Mouse (Mus musculus): ENCODE data around the gene Atp6v1e2.

Atp6v1e2 gene

GRCm38 (mm10) chr17:86915540-86915939 lies 32.2 kb downstream of the Atp6v1e2 start:
- no peak for DNase-seq (ENCODE audit: low read depth)

- no peak for DNase-seq (ENCODE audit: low read depth)
These were observed 34.6 kb downstream of the Atp6v1e2 start for GRCm38 (mm10) chr17:86913003-86913607.

GRCm38 (mm10) chr17:86911261-86911660 lies 36.4 kb downstream of the Atp6v1e2 start:
- no peak for DNase-seq (ENCODE audit: low read depth)

GRCm38 (mm10) chr17:86909733-86910495 lies 37.8 kb downstream of the Atp6v1e2 start:
- DNase-seq (ENCODE audit: low read depth) = no peak

DNA sequence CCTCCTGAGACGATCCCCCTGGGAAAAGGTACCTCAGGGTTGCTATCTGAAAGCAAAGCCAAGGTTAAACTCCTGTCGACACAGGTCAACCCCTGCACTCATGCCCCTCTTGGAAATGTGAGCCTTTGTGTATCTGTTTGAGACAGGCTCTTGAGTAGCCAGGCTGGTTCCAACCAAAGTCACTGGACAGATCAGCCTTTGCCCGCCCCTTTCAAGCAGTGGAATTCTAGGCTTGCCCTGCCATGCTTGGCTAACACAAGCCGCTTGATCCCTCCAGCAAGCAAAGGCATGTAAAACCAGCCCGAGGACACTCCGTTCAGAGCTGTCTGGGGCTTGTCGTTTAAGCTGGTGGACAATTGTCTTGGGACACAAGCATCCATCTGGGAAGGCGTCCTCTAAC lies 39.4 kb downstream of the Atp6v1e2 start:
- no peak for DNase-seq (ENCODE audit: low read depth)

GRCm38 (mm10) chr17:86907092-86907491 lies 40.6 kb downstream of the Atp6v1e2 start:
- no peak for DNase-seq (ENCODE audit: low read depth)

DNA sequence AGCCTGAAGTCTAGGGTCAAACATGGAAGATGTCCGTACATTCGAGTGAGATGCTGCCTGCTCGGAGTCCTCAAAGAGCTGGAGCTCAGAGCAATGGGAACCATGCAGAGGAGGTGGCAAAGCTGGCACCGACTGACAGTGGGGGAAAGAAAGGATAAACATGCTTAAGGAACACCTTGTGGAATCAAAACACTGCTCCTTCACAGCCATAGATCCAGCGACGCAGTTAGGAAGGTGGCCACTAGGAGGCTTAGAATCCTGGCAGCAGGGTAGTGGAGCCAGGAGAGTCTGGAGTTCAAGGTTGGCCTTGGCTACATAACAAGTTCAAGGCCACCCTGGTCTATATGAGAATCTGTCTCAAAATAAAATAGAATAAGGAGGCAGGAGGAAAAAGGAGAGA lies 41.1 kb downstream of the Atp6v1e2 start:
- DNase-seq (ENCODE audit: low read depth) = no peak

DNA sequence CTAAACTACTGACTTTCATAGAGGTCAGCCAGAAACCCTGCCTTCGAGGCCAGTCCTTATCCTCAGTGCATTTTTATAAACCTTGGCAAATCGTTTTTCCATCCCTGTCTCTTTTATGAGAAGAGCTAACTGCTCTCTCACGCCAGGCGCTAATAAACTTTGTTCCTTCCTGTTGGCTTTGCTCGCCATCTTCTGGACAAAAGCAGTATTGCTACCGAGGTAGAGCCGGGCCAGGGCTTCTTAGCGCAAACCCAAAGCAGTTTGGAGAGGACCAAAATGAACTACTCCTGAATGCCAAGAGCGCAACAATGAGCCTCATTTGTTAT lies 41.6 kb downstream of the Atp6v1e2 start:
- peak; percentile 66 for DNase-seq (ENCODE audit: low read depth)

GRCm38 (mm10) chr17:86905297-86906135 lies 42.2 kb downstream of the Atp6v1e2 start:
- DNase-seq (ENCODE audit: low read depth) = no peak

DNA sequence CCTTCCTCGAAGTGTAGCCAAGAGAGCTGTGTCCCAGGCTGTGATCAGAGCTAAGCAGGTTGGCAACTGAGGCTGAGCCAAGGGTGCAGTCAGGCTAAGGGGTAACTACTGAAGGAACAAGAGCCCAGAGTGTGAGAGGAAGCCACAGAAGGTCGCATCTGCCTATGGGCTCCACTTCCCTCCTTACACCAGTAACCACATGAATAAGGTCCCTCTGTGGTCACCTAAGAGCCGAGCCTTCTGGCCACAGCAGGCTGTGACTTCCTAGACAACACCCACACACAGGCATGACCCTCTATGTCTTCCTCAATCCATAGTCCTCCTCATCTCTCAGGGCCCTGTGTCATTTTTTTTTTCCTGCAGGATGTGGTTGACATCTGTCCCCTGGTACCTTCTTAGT lies 43.5 kb downstream of the Atp6v1e2 start:
- peak; percentile 30 for DNase-seq (ENCODE audit: low read depth)

- DNase-seq (ENCODE audit: low read depth) = peak; percentile 45
These were observed 44.1 kb downstream of the Atp6v1e2 start for GRCm38 (mm10) chr17:86903596-86903995.

DNA sequence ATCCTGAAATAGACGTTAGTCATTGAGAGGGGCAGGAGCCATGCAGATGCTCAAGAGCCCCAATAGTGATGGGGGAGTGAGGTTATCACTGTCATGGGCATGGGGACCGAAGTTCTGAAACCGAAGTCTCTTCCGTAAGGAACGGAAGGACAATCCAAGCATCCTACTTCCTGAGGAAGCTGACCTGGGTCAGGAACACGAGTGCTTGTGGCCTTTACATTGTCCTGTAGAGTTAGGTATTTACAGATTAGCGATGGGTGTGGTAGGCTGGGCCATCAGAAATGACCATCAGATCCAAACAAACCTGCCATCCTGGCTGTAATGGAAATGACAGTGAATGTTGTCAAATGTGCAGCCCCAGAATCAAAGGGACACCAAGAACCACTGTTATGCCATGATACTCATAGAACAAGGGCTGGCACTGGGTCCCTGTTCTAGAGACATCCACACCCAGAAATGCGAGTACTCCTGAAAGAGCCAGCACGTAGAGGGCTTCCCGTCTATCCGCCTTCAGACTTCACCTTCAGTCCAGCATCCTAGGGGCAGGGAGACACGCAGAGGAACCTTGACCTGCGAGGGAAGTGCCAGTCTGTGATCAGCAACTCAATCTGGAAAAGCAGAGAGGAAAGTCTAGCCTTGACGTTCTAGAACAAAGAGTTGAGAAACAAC lies 45.2 kb downstream of the Atp6v1e2 start:
- DNase-seq (ENCODE audit: low read depth) = no peak

DNA sequence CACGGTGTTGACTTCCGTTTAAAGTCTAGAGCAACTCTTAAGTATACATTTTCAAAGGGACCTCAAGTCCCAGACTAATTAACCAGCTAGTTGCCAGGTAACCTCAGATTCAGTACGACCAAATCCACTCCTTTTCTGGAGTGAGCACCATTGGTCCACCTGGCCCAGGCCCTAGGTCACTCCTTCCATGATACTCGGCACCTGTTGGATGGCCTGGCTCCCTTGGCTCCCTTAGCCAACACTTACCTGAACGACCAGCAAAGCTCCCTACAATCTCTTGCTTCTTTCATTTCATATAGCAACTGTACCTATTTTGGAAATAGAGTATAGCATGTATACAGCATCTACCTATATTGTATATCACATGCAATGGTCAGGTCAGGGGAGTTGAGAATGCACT lies 47.1 kb downstream of the Atp6v1e2 start:
- DNase-seq (ENCODE audit: low read depth) = no peak

- DNase-seq (ENCODE audit: low read depth) = no peak
These were observed 47.9 kb downstream of the Atp6v1e2 start for GRCm38 (mm10) chr17:86899821-86900220.

DNA sequence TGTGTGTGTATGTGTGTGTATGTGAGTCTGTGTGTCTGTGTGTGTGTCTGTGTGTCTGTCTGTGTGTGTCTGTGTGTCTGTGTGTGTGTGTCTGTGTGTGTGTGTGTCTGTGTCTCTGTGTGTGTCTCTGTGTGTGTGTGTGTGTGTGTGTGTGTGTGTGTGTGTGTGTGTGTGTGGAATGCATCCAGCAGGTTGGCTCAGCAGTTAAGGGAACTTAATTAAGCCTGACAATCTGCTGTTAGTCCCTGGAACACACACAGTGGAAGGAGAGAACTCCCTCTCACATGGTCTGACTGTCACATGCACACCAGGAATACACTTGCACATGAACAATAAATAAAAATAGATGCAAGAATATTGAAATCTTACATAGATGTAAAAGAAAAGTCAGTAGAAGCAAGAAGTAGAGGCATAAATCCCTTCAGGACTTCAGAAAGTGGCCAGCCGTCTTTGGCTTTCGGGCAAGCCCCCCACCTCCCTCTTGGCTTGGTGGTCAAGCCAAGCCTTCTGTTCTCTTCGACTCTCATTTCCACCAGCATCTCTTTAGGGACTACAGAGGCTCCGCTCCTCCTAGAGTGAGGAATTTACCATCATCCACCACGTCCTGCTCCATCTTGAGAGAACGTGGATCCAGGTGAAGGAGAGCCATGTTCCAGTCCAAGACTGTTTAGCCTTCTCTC lies 50.1 kb downstream of the Atp6v1e2 start:
- DNase-seq (ENCODE audit: low read depth) = no peak

DNA sequence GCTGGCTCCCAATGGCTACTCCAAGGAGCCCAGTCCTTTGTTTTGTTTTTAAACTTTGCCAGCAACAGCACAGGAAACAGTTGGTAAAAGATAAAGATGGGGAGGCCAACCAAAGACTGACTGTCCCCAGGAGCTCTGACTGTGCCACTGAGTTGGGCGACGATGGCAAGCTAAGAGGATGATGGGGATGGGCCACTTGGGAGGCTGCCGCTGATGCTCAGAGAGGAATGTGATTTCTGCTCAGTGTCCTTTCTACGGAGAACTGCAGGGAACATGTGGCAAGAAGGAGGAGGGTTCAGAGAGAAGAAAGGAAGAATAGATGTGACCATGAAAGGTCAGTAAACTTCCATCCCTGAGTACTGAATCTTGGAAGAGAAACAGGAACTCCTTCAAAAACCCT lies 52.5 kb downstream of the Atp6v1e2 start:
- DNase-seq (ENCODE audit: low read depth) = no peak

All from c-Kit-positive CD71-negative TER-119-negative erythroid progenitor cells, embryonic 14.5 days (primary cell).